Mouse (Mus musculus) adrenal gland, adult (tissue): ENCODE measurements around the gene H2al1j.
A peak's percentile ranks its signal among the peaks of the same experiment; 100 is the strongest.
"Not testable (repeated sequence)": the region's sequence is repeated elsewhere in the genome, so short reads cannot be mapped to it uniquely, and the experiment has no call there.

Source experiments
- DNase-seq, 2 experiments: peaks; one replicate each; pipeline ENCODE4 v3.0.0; 2022 to 2023; ENCODE audit warnings: low spot score in 1 of 2; ENCODE audit not compliant: inconsistent age in 2 of 2

Gene H2al1j

GRCm38 (mm10) chrX:11327522-11327921 is at the start of gene H2al1j:
H2al1j (plus strand) TSS chrX:11327822.
- DNase-seq = not testable (repeated sequence)

- no peak for DNase-seq
These were observed 46.9 kb upstream of the H2al1j start for GRCm38 (mm10) chrX:11280741-11281140.

- peak in 1 of 2 experiments; percentile 45 for DNase-seq
These were observed 39.2 kb upstream of the H2al1j start for GRCm38 (mm10) chrX:11288306-11288882.

- DNase-seq = no peak
These were observed 38.4 kb upstream of the H2al1j start for GRCm38 (mm10) chrX:11289244-11289643.

GRCm38 (mm10) chrX:11298957-11299356 is 28.7 kb upstream of the H2al1j start, which contains the start of gene H2al1a:
H2al1a (plus strand) TSS chrX:11299257.
- not testable (repeated sequence) for DNase-seq

- DNase-seq = not testable (repeated sequence)
These were observed 25.5 kb upstream of the H2al1j start, which contains the start of gene H2al1b for GRCm38 (mm10) chrX:11302132-11302531. H2al1b (plus strand) TSS chrX:11302432.

- DNase-seq = not testable (repeated sequence)
These were observed 22.3 kb upstream of the H2al1j start, which contains the start of gene H2al1c for GRCm38 (mm10) chrX:11305355-11305754. H2al1c (plus strand) TSS chrX:11305655.

GRCm38 (mm10) chrX:11308524-11308923 is 19.1 kb upstream of the H2al1j start, which contains the start of gene H2al1d:
H2al1d (plus strand) TSS chrX:11308824.
- DNase-seq = not testable (repeated sequence)

GRCm38 (mm10) chrX:11311634-11312033 is 16.0 kb upstream of the H2al1j start, which contains the start of gene H2al1e:
H2al1e (plus strand) TSS chrX:11311934.
- not testable (repeated sequence) for DNase-seq

GRCm38 (mm10) chrX:11314858-11315257 is 12.8 kb upstream of the H2al1j start, which contains the start of gene H2al1f:
H2al1f (plus strand) TSS chrX:11315158.
- not testable (repeated sequence) for DNase-seq

- DNase-seq = not testable (repeated sequence)
These were observed 9.7 kb upstream of the H2al1j start, which contains the start of gene H2al1g for GRCm38 (mm10) chrX:11317956-11318355. H2al1g (plus strand) TSS chrX:11318256.

GRCm38 (mm10) chrX:11321192-11321591 is 6.4 kb upstream of the H2al1j start, which contains the start of gene H2al1h:
H2al1h (plus strand) TSS chrX:11321492.
- not testable (repeated sequence) for DNase-seq

GRCm38 (mm10) chrX:11324359-11324758 is 3.3 kb upstream of the H2al1j start, which contains the start of gene H2al1i:
H2al1i (plus strand) TSS chrX:11324659.
- not testable (repeated sequence) for DNase-seq

GRCm38 (mm10) chrX:11345762-11346161 is 18.1 kb downstream of the H2al1j start:
- DNase-seq = no peak

GRCm38 (mm10) chrX:11346756-11347155 is 19.1 kb downstream of the H2al1j start:
- no peak for DNase-seq

GRCm38 (mm10) chrX:11360823-11361222 is 33.2 kb downstream of the H2al1j start:
- DNase-seq = no peak

GRCm38 (mm10) chrX:11361261-11361660 is 33.6 kb downstream of the H2al1j start:
- no peak for DNase-seq

GRCm38 (mm10) chrX:11363890-11364289 is 36.3 kb downstream of the H2al1j start:
- peak; percentile 3 to 62 for DNase-seq

GRCm38 (mm10) chrX:11365151-11365550 is 37.5 kb downstream of the H2al1j start:
- DNase-seq = no peak
